Mouse (Mus musculus): ENCODE measurements around the gene Ffar3.
A peak's percentile ranks its signal among the peaks of the same experiment; 100 is the strongest.

The Ffar3 gene

DNA sequence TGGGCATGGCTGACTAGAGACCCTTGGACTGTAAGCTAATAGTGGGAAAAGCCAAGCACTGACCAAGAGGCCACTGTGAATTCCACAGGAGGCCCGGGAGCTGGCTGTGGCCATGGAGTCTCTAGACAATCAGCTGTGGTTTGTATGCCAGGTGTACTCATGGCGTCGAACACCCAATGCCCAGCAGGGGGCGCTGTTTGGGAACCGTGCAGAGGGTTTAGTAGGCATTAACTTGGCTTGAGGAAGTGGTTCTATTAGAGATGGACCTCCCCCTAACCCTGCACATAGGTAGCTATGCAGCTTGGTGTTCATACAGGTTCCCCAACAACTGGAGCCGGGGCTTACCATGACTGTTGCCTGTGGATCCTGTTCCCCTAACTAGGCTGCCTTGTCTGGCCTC lies 50.1 kb downstream of the Ffar3 start:
- TF ChIP-seq NANOG (IDR thresholded peaks at IDR 0.05; ENCODE audit: borderline replicate concordance, low read length) (no peak), POU5F1 (IDR thresholded peaks at IDR 0.05; ENCODE audit: borderline replicate concordance, low read length) (no peak), CTCF (conservative IDR thresholded peaks at IDR 0.05; ENCODE audit: low read length) (peak; percentile 66)
- Histone ChIP-seq H3K4me3 (replicated peaks; ENCODE audit: low read length) (no peak overlapping the region), H3K27me3 (ENCODE audit: insufficient read depth, low read length) (peaks cover 4% of the 10 kb centered on the region), H3K9me3 (ENCODE audit: low read length) (peaks cover 7% of the 10 kb centered on the region), H3K4me1 (replicated peaks; ENCODE audit: low read depth, low read length) (peaks cover 18% of the 10 kb centered on the region), H3K36me3 (ENCODE audit: insufficient read depth, low read length) (no peaks in the 10 kb centered on the region)

All from E14TG2a.4 (cell line).